Mouse (Mus musculus) heart, postnatal 0 days (tissue): ENCODE data around the gene Casq1. TPM values are rescaled to one million over a fixed set of nuclear protein-coding genes. Genes with fewer than 3 reads are reported as not detected.
A peak's percentile ranks its signal among the peaks of the same experiment; 100 is the strongest.

ENCODE experiments used
- ATAC-seq: fragments of 200-750 bp; cut with Nextera tagmentation; 2 replicates; pipeline ENCODE4 v1.8.0; 2017; ENCODE audit warnings: low read depth, moderate number of reproducible peaks, moderate library complexity; ENCODE audit not compliant: insufficient read depth
- DNase-seq: peaks from one replicate; pipeline ENCODE4 v3.0.0-alpha.2; 2016; ENCODE audit warnings: low spot score
- H3K27ac ChIP-seq: fragments of 300-500 bp; sonication (generic); 2 replicates; pipeline ENCODE4 v1.5.1; 2014; ENCODE audit warnings: low read depth, mild to moderate bottlenecking
- H3K27me3 ChIP-seq: fragments of 300-500 bp; sonication (generic); 2 replicates; pipeline ENCODE4 v1.6.1; 2014; ENCODE audit warnings: low read length, mixed read lengths; ENCODE audit not compliant: control insufficient read depth, insufficient read depth
- H3K36me3 ChIP-seq: fragments of 300-500 bp; sonication (generic); replicated peaks from 2 replicates; pipeline ENCODE4 v1.6.1; 2014; ENCODE audit warnings: low read length, mixed read lengths; ENCODE audit not compliant: control insufficient read depth, insufficient read depth
- H3K4me1 ChIP-seq: fragments of 300-500 bp; sonication (generic); 2 replicates; pipeline ENCODE4 v1.6.1; 2014; ENCODE audit warnings: antibody characterized with exemption; ENCODE audit not compliant: control insufficient read depth, insufficient read depth
- H3K4me2 ChIP-seq: fragments of 300-500 bp; sonication (generic); 2 replicates; pipeline ENCODE4 v1.6.1; 2014; ENCODE audit warnings: low read depth, mild to moderate bottlenecking, low read length, moderate library complexity
- H3K4me3 ChIP-seq: fragments of 300-500 bp; sonication (generic); 2 replicates; pipeline ENCODE4 v1.5.1; 2014; ENCODE audit warnings: low read depth, low read length
- H3K9ac ChIP-seq: fragments of 300-500 bp; sonication (generic); replicated peaks from 2 replicates; pipeline ENCODE4 v1.6.1; 2014; ENCODE audit warnings: low read depth, low read length, mixed read lengths
- H3K9me3 ChIP-seq: fragments of 300-500 bp; sonication (generic); replicated peaks from 2 replicates; pipeline ENCODE4 v1.6.1; 2016; ENCODE audit warnings: low read length; ENCODE audit not compliant: control insufficient read depth
- CTCF ChIP-seq: IDR thresholded peaks from 2 replicates; pipeline ENCODE4 v1.5.1; 2016; ENCODE audit warnings: antibody characterized with exemption, control low read depth, low read depth
- EP300 ChIP-seq: IDR thresholded peaks from 2 replicates; pipeline ENCODE4 v1.6.1; 2016; ENCODE audit warnings: antibody characterized with exemption, low read depth
- WGBS: fragments of 180-500 bp; shearing (Covaris S2); extraction: QIAGEN DNeasy Blood & Tissue Kit; methylation state at CpG from one replicate; pipeline ENCODE4 v1.1.7; 2014; 5-methylcytosine and 5-hydroxymethylcytosine counted together
- polyA plus RNA-seq: library from polyadenylated mRNA; unstranded; fragments of >200 nt; fragmentation: Nextera tagmentation; extraction: Ambion mirVana; gene quantifications from 2 replicates; pipeline ENCODE4 v1.2.1, GENCODE M21; 2015
- total RNA-seq: library from RNA; depleted of rRNA; stranded (reverse); fragments of >200 nt; gene quantifications from 2 replicates; pipeline ENCODE4 v1.2.3, GENCODE M21; 2014; ENCODE audit warnings: low replicate concordance

The Casq1 gene
- total and polyA plus RNA-seq, 2 experiments from 2014 or later: 61.2 to 65.0 TPM

GRCm38 (mm10) chr1:172221297-172222063, 1.8 kb upstream of the Casq1 start:
- H3K36me3 ChIP-seq: no peaks in the 10 kb centered on the region
- no peak overlapping the region for H3K4me3 ChIP-seq
- H3K4me2 ChIP-seq: no peak overlapping the region
- no peaks in the 10 kb centered on the region for H3K27me3 ChIP-seq
- H3K4me1 ChIP-seq: peaks cover 49% of the 10 kb centered on the region
- no peaks in the 10 kb centered on the region for H3K9me3 ChIP-seq
- ATAC-seq (no peak), DNase-seq (no peak)
- WGBS: 46% methylated on average over 11 of the region's 11 CpGs
- TF ChIP-seq CTCF: no peak
- TF ChIP-seq EP300: no peak
- peak overlapping the region; percentile 85 for H3K27ac ChIP-seq
- H3K9ac ChIP-seq: no peak overlapping the region; the same call in 1 of the 2 replicates

- Histone ChIP-seq H3K4me3 (no peak overlapping the region), H3K9me3 (no peaks in the 10 kb centered on the region), H3K27me3 (no peaks in the 10 kb centered on the region), H3K36me3 (no peaks in the 10 kb centered on the region), H3K4me2 (peak overlapping the region; percentile 19; the same call in 1 of the 2 replicates), H3K4me1 (peaks cover 50% of the 10 kb centered on the region), H3K9ac (no peak overlapping the region; the same call in 1 of the 2 replicates), H3K27ac (peak overlapping the region; percentile 85)
- TF ChIP-seq CTCF: no peak
- TF ChIP-seq EP300: peak; percentile 53; the same call in 1 of the 2 replicates
- WGBS: 9% methylated on average over 10 of the region's 10 CpGs
- DNase-seq (peak; percentile 92), ATAC-seq (peak; percentile 82)
These were observed 746 bp upstream of the Casq1 start for GRCm38 (mm10) chr1:172220414-172220813.

- no peak overlapping the region for H3K9ac ChIP-seq
- H3K9me3 ChIP-seq: no peaks in the 10 kb centered on the region
- 40% methylated on average over 15 of the region's 15 CpGs for WGBS
- H3K36me3 ChIP-seq: no peaks in the 10 kb centered on the region
- TF ChIP-seq CTCF (no peak), EP300 (no peak)
- H3K27ac ChIP-seq: peak overlapping the region; percentile 85
- ATAC-seq (no peak), DNase-seq (no peak)
- H3K27me3 ChIP-seq: no peaks in the 10 kb centered on the region
- H3K4me1 ChIP-seq: peaks cover 65% of the 10 kb centered on the region
- H3K4me2 ChIP-seq: peak overlapping the region; percentile 1; the same call in 1 of the 2 replicates
- no peak overlapping the region for H3K4me3 ChIP-seq
These were observed 1.3 kb downstream of the Casq1 start for GRCm38 (mm10) chr1:172218164-172218910.

GRCm38 (mm10) chr1:172217148-172217547, 2.5 kb downstream of the Casq1 start:
- peak overlapping the region; percentile 51 for H3K4me2 ChIP-seq
- TF ChIP-seq CTCF (peak; percentile 99), EP300 (peak; percentile 92)
- peak overlapping the region; percentile 33; the same call in 1 of the 2 replicates for H3K9ac ChIP-seq
- peak overlapping the region; percentile 82 for H3K27ac ChIP-seq
- no peaks in the 10 kb centered on the region for H3K9me3 ChIP-seq
- H3K4me1 ChIP-seq: peaks cover 67% of the 10 kb centered on the region
- H3K36me3 ChIP-seq: no peaks in the 10 kb centered on the region
- no peak overlapping the region for H3K4me3 ChIP-seq
- DNase-seq (peak; percentile 96), ATAC-seq (peak; percentile 66)
- WGBS: 0% methylated on average over 5 of the region's 5 CpGs
- no peaks in the 10 kb centered on the region for H3K27me3 ChIP-seq

GRCm38 (mm10) chr1:172214748-172215147, 4.9 kb downstream of the Casq1 start:
- Histone ChIP-seq H3K4me1 (peaks cover 45% of the 10 kb centered on the region), H3K9me3 (no peaks in the 10 kb centered on the region), H3K9ac (no peak overlapping the region), H3K4me2 (no peak overlapping the region), H3K27ac (peak overlapping the region; percentile 52), H3K4me3 (no peak overlapping the region), H3K36me3 (no peaks in the 10 kb centered on the region), H3K27me3 (no peaks in the 10 kb centered on the region)
- peak; percentile 88 for DNase-seq
- WGBS: 13% methylated on average over 3 of the region's 3 CpGs
- TF ChIP-seq CTCF (no peak), EP300 (no peak)
- peak; percentile 55 for ATAC-seq
